Mouse (Mus musculus) E14TG2a.4 (cell line): ENCODE measurements around the gene Ech1.

Source experiments
- H3K27me3 ChIP-seq: 2 replicates; pipeline ENCODE4 v1.6.1; 2014; ENCODE audit warnings: low read length, control low read depth; ENCODE audit not compliant: insufficient read depth
- H3K36me3 ChIP-seq: 2 replicates; pipeline ENCODE4 v1.6.1; 2014; ENCODE audit warnings: low read length, control low read depth; ENCODE audit not compliant: insufficient read depth
- H3K4me1 ChIP-seq: replicated peaks from 2 replicates; pipeline ENCODE4 v1.6.1; 2014; ENCODE audit warnings: low read depth, low read length, control low read depth
- H3K4me3 ChIP-seq: replicated peaks from 2 replicates; pipeline ENCODE4 v1.5.1; 2014; ENCODE audit warnings: mild to moderate bottlenecking, low read length
- H3K9me3 ChIP-seq: 2 replicates; pipeline ENCODE4 v1.6.1; 2014; ENCODE audit warnings: low read length, control low read depth
- CTCF ChIP-seq: conservative IDR thresholded peaks from 2 replicates; pipeline ENCODE4 v1.5.1; 2014; ENCODE audit warnings: low read length
- NANOG ChIP-seq: IDR thresholded peaks from 2 replicates; pipeline ENCODE4 v1.6.1; 2014; ENCODE audit warnings: borderline replicate concordance, low read length, mixed read lengths
- POU5F1 ChIP-seq: IDR thresholded peaks from 2 replicates; pipeline ENCODE4 v1.6.1; 2014; ENCODE audit warnings: low read length, borderline replicate concordance

Gene Ech1

GRCm38 (mm10) chr7:28829821-28830220 lies 4.8 kb downstream of the Ech1 start:
- Histone ChIP-seq H3K4me1 (peaks cover 41% of the 10 kb centered on the region), H3K36me3 (peaks cover 48% of the 10 kb centered on the region), H3K9me3 (peaks cover 5% of the 10 kb centered on the region), H3K4me3 (no peak overlapping the region), H3K27me3 (0 out of 2 replicates have a peak, but pooled peaks cover 5% of the 10 kb centered on the region)
- no peak for TF ChIP-seq POU5F1

GRCm38 (mm10) chr7:28830981-28831380 lies 6.0 kb downstream of the Ech1 start:
- Histone ChIP-seq H3K9me3 (peaks cover 5% of the 10 kb centered on the region), H3K36me3 (peaks cover 48% of the 10 kb centered on the region), H3K27me3 (0 out of 2 replicates have a peak, but pooled peaks cover 5% of the 10 kb centered on the region), H3K4me3 (peak overlapping the region; percentile 58), H3K4me1 (peaks cover 37% of the 10 kb centered on the region)
- TF ChIP-seq POU5F1 (no peak), CTCF (no peak), NANOG (no peak)

GRCm38 (mm10) chr7:28831411-28832125 lies 6.6 kb downstream of the Ech1 start:
- Histone ChIP-seq H3K36me3 (peaks cover 44% of the 10 kb centered on the region), H3K4me1 (peaks cover 31% of the 10 kb centered on the region), H3K9me3 (peaks cover 5% of the 10 kb centered on the region), H3K4me3 (peak overlapping the region; percentile 58), H3K27me3 (0 out of 2 replicates have a peak, but pooled peaks cover 5% of the 10 kb centered on the region)
- no peak for TF ChIP-seq CTCF
- TF ChIP-seq NANOG: no peak
- TF ChIP-seq POU5F1: no peak

GRCm38 (mm10) chr7:28832137-28832536 lies 7.1 kb downstream of the Ech1 start:
- Histone ChIP-seq H3K4me3 (peak overlapping the region; percentile 58; the same call in 1 of the 2 replicates), H3K36me3 (peaks cover 44% of the 10 kb centered on the region), H3K27me3 (0 out of 2 replicates have a peak, but pooled peaks cover 5% of the 10 kb centered on the region), H3K9me3 (peaks cover 5% of the 10 kb centered on the region), H3K4me1 (peaks cover 30% of the 10 kb centered on the region)
- TF ChIP-seq CTCF: no peak
- TF ChIP-seq NANOG: no peak
- no peak for TF ChIP-seq POU5F1

- TF ChIP-seq CTCF (no peak), NANOG (no peak), POU5F1 (no peak)
- H3K27me3 ChIP-seq: 0 out of 2 replicates have a peak, but pooled peaks cover 5% of the 10 kb centered on the region
- H3K4me3 ChIP-seq: no peak within 1 kb of the TSS
- peaks cover 30% of the 10 kb centered on the region for H3K36me3 ChIP-seq
- H3K4me1 ChIP-seq: peaks cover 41% of the 10 kb centered on the region
- peaks cover 5% of the 10 kb centered on the region for H3K9me3 ChIP-seq
Observed at GRCm38 (mm10) chr7:28833723-28834347, 8.8 kb downstream of the Ech1 start, which contains the start of gene Lgals4. TSS of gene Lgals4 (plus strand) at chr7:28833854.

- Histone ChIP-seq H3K4me1 (peaks cover 29% of the 10 kb centered on the region), H3K27me3 (peaks cover 13% of the 10 kb centered on the region; the same call in 1 of the 2 replicates), H3K36me3 (peaks cover 6% of the 10 kb centered on the region), H3K9me3 (no peaks in the 10 kb centered on the region), H3K4me3 (no peak overlapping the region)
- TF ChIP-seq CTCF (no peak), POU5F1 (no peak), NANOG (no peak)
Observed at GRCm38 (mm10) chr7:28836936-28837335, 11.9 kb downstream of the Ech1 start.

- Histone ChIP-seq H3K27me3 (peaks cover 13% of the 10 kb centered on the region; the same call in 1 of the 2 replicates), H3K36me3 (0 out of 2 replicates have a peak, but pooled peaks cover 3% of the 10 kb centered on the region), H3K4me1 (peaks cover 24% of the 10 kb centered on the region), H3K9me3 (no peaks in the 10 kb centered on the region), H3K4me3 (no peak overlapping the region)
- TF ChIP-seq CTCF (no peak), NANOG (no peak), POU5F1 (no peak)
Observed at GRCm38 (mm10) chr7:28838331-28838730, 13.3 kb downstream of the Ech1 start.

- H3K9me3 ChIP-seq: no peaks in the 10 kb centered on the region
- H3K4me3 ChIP-seq: no peak overlapping the region
- no peak for TF ChIP-seq NANOG
- TF ChIP-seq CTCF: no peak
- TF ChIP-seq POU5F1: no peak
- no peaks in the 10 kb centered on the region for H3K36me3 ChIP-seq
- peaks cover 21% of the 10 kb centered on the region for H3K4me1 ChIP-seq
- no peaks in the 10 kb centered on the region for H3K27me3 ChIP-seq
Observed at GRCm38 (mm10) chr7:28847273-28847672, 22.3 kb downstream of the Ech1 start.
